In genomic region chr3:148852556-148852955, GRCm38 (mm10) we compare ENCODE assay signal across 13 mouse cellular contexts.
DNase-seq lines count a peak whose midpoint lies in the region; ATAC-seq and TF ChIP-seq lines count a peak whose summit lies in the region.
"Had no signal": no experiment of that assay in that cellular context is flagged by ENCODE, and none has a peak within 500 bp of the region (broad histone marks: within the 10 kb centered on the region; RNA-seq: fewer than 3 reads in every experiment).

No protein-coding gene starts in this region.

- DNase-seq in limb, embryonic 10.5 days (ENCODE audit: low spot score) = no peak
- peak; percentile 39 for DNase-seq in CH12.LX (ENCODE audit: extremely low read depth)
- DNase-seq in thymus, postnatal 0 days (ENCODE audit: low spot score) = peak; percentile 86
- DNase-seq in spleen, postnatal 10 days (ENCODE audit: low spot score in 2 of 2) = no peak
- DNase-seq in frontal cortex, postnatal 10 days (ENCODE audit: low spot score in 2 of 2) = no peak
- DNase-seq: forebrain, postnatal 0 days; kidney, adult 11 months; layer of hippocampus, postnatal 36 days had no signal

- TF ChIP-seq RAD21 in CH12.LX (IDR thresholded peaks at IDR 0.05; ENCODE audit: low read depth, low read length) = no peak

- peaks cover 69% of the 10 kb centered on the region for H3K36me3 ChIP-seq in limb, embryonic 12.5 days
- H3K36me3 ChIP-seq in limb, embryonic 10.5 days = peaks cover 78% of the 10 kb centered on the region
- peaks cover 0 to 3% of the 10 kb centered on the region in 2 experiments for H3K36me3 ChIP-seq in CH12.LX (replicated peaks in 1 of 2; ENCODE audit: control insufficient read depth in 1 of 2, insufficient read depth in 1 of 2, low read length in 1 of 2)

- H3K4me3 ChIP-seq in limb, embryonic 12.5 days (replicated peaks) = no peak overlapping the region
- H3K4me3 ChIP-seq in limb, embryonic 10.5 days = no peak overlapping the region
- no peak overlapping the region for H3K4me3 ChIP-seq in CH12.LX (replicated peaks in 1 of 3; ENCODE audit: low read depth in 2 of 3, low read length in 2 of 3, poor library complexity in 1 of 3)
- H3K4me3 ChIP-seq: heart, embryonic 13.5 days had no signal

- 69% methylated on average over 12 of the region's 12 CpGs for WGBS in limb, embryonic 12.5 days
- 86% methylated on average over 12 of the region's 12 CpGs for WGBS in limb, embryonic 10.5 days

- no peak for ATAC-seq in limb, embryonic 12.5 days (ENCODE audit: insufficient number of reproducible peaks, insufficient read depth, low FRiP score, low TSS enrichment, low read depth)
- peak; percentile 91 to 94 for ATAC-seq in hematopoietic stem cell, adult 5-6 weeks (replicated peaks in 1 of 2; ENCODE audit: insufficient read depth in 1 of 2, low FRiP score in 2 of 2, low TSS enrichment in 1 of 2, low read depth in 1 of 2, poor library complexity in 2 of 2, severe bottlenecking in 2 of 2)
- ATAC-seq: forebrain, postnatal 0 days had no signal

- TF ChIP-seq CTCF in CH12.LX (conservative IDR thresholded peaks at IDR 0.05 in 1 of 2, IDR thresholded peaks at IDR 0.05 in 1 of 2; ENCODE audit: low read depth in 2 of 2, low read length in 2 of 2) = no peak

- TF ChIP-seq POLR2A in CH12.LX (IDR thresholded peaks at IDR 0.05; ENCODE audit: low read depth, low read length) = no peak

- peak overlapping the region; percentile 13; the same call in 1 of the 2 replicates for H3K27ac ChIP-seq in limb, embryonic 12.5 days
- H3K27ac ChIP-seq in limb, embryonic 10.5 days = no peak overlapping the region
- no peak overlapping the region for H3K27ac ChIP-seq in CH12.LX (ENCODE audit: insufficient read depth, low read depth)
- H3K27ac ChIP-seq: heart, embryonic 13.5 days; liver, embryonic 14.5 days; macrophage had no signal

- no peaks in the 10 kb centered on the region for H3K79me2 ChIP-seq in CH12.LX (replicated peaks; ENCODE audit: control insufficient read depth, extremely low read depth, insufficient read depth, poor library complexity, severe bottlenecking)

- peaks cover 20% of the 10 kb centered on the region for H3K4me1 ChIP-seq in limb, embryonic 12.5 days (replicated peaks)
- H3K4me1 ChIP-seq in limb, embryonic 10.5 days = peaks cover 5% of the 10 kb centered on the region; the same call in 1 of the 2 replicates
- peaks cover 6 to 16% of the 10 kb centered on the region in 2 experiments; a peak in 2 of 4 replicates for H3K4me1 ChIP-seq in CH12.LX (ENCODE audit: control insufficient read depth in 1 of 2, insufficient read depth in 2 of 2)

- dilution Hi-C loops in CH12.LX (cut with MboI; ENCODE audit: extremely low pct_ligation_motif_present, extremely low pct_unique_long_range_greater_than_20kb, low sequenced_read_pairs) = no loop called here

- TF ChIP-seq EP300 in CH12.LX (IDR thresholded peaks at IDR 0.05; ENCODE audit: low read length) = no peak

- no peak overlapping the region for H3K4me2 ChIP-seq in limb, embryonic 12.5 days
- H3K4me2 ChIP-seq in CH12.LX (ENCODE audit: insufficient read depth, low read depth, poor library complexity, severe bottlenecking) = no peak overlapping the region
- H3K4me2 ChIP-seq: heart, embryonic 13.5 days had no signal

- H3K9ac ChIP-seq in limb, embryonic 12.5 days (replicated peaks) = no peak overlapping the region
- H3K9ac ChIP-seq in CH12.LX (ENCODE audit: insufficient read depth, low read depth) = no peak overlapping the region
- H3K9ac ChIP-seq: forebrain, postnatal 0 days; heart, embryonic 13.5 days; liver, embryonic 14.5 days had no signal

- in situ Hi-C loops in CH12.LX (cut with MboI; ENCODE audit: low pct_ligation_motif_present, low pct_unique_long_range_greater_than_20kb, low sequenced_read_pairs) = no loop called here

- H3K27me3 ChIP-seq in limb, embryonic 12.5 days = no peaks in the 10 kb centered on the region
- H3K27me3 ChIP-seq in limb, embryonic 10.5 days (ENCODE audit: low read depth, poor library complexity, severe bottlenecking) = no peaks in the 10 kb centered on the region
- H3K27me3 ChIP-seq in CH12.LX (replicated peaks) = no peaks in the 10 kb centered on the region
- H3K27me3 ChIP-seq: heart, embryonic 13.5 days had no signal

- no peaks in the 10 kb centered on the region for H3K9me3 ChIP-seq in limb, embryonic 12.5 days
- no peaks in the 10 kb centered on the region for H3K9me3 ChIP-seq in limb, embryonic 10.5 days (replicated peaks)
- H3K9me3 ChIP-seq in CH12.LX (replicated peaks; ENCODE audit: low read length) = no peaks in the 10 kb centered on the region
- H3K9me3 ChIP-seq: heart, embryonic 13.5 days had no signal

TF ChIP-seq in CH12.LX, 34 proteins besides CTCF, POLR2A, EP300 and RAD21:
- TF ChIP-seq ZNF384 (IDR thresholded peaks at IDR 0.05; ENCODE audit: low read depth, low read length) (peak; percentile 15; the same call in 1 of the 2 replicates), ETS1 (conservative IDR thresholded peaks at IDR 0.05; ENCODE audit: low read depth, low read length) (0 out of 2 replicates have a peak, but pooled peaks have one; percentile 26), BHLHE40 (IDR thresholded peaks at IDR 0.05; ENCODE audit: low read depth, low read length) (peak; percentile 74), CHD1 (IDR thresholded peaks at IDR 0.05; ENCODE audit: low read depth, low read length) (no peak)

Comparison
In these comparisons a context has a peak if more than half of its experiments do, and no peak if none do; other contexts are left out.
1. DNase-seq: peak in CH12.LX (single experiment) and thymus, postnatal 0 days (single experiment); none in limb, embryonic 10.5 days (single experiment), spleen, postnatal 10 days (0 of 2) and frontal cortex, postnatal 10 days (0 of 2).